27 mouse cellular contexts compared by ENCODE assay signal in genomic region chr8:104142415-104142814, GRCm38 (mm10). TPM values are rescaled to one million over a fixed set of nuclear protein-coding genes. Genes with fewer than 3 reads are reported as not detected.
"Had no signal": no experiment of that assay in that cellular context is flagged by ENCODE, and none has a peak within 500 bp of the region (broad histone marks: within the 10 kb centered on the region; RNA-seq: fewer than 3 reads in every experiment).

No protein-coding gene starts in this region.

- DNase-seq: gastrocnemius, adult 2 months; gastrocnemius, postnatal 10 days; gastrocnemius, postnatal 25 days; heart, adult 2 months; heart, postnatal 4 days; kidney, adult 11 months; kidney, adult 2 months; kidney, adult 9 months; kidney, postnatal 10 days; kidney, postnatal 25 days; kidney, postnatal 4 days; liver; liver, embryonic 13.5 days had no signal

- H3K27me3 ChIP-seq: heart, embryonic 13.5 days; heart, embryonic 15.5 days; hindbrain, embryonic 13.5 days; hindbrain, embryonic 15.5 days; liver, embryonic 13.5 days had no signal

- H3K36me3 ChIP-seq: heart, embryonic 15.5 days; hindbrain, embryonic 10.5 days; hindbrain, embryonic 13.5 days; hindbrain, embryonic 15.5 days; limb, embryonic 10.5 days; limb, embryonic 12.5 days; liver, embryonic 13.5 days had no signal

- H3K4me3 ChIP-seq: gastrocnemius, adult 2 months; heart, adult 2 months; heart, embryonic 13.5 days; heart, embryonic 15.5 days; hindbrain, embryonic 10.5 days; hindbrain, embryonic 13.5 days; hindbrain, embryonic 15.5 days; layer of hippocampus, adult 2 months; left cerebral cortex, adult 2 months; limb, embryonic 10.5 days; limb, embryonic 12.5 days; liver, embryonic 13.5 days had no signal

- H3K27ac ChIP-seq: gastrocnemius, adult 2 months; heart, adult 2 months; heart, embryonic 13.5 days; heart, embryonic 15.5 days; hindbrain, embryonic 10.5 days; hindbrain, embryonic 13.5 days; hindbrain, embryonic 15.5 days; hindbrain, postnatal 0 days; layer of hippocampus, adult 2 months; left cerebral cortex, adult 2 months; limb, embryonic 10.5 days; limb, embryonic 12.5 days; liver, embryonic 13.5 days had no signal

- H3K9me3 ChIP-seq: heart, embryonic 13.5 days; heart, embryonic 15.5 days; hindbrain, embryonic 10.5 days; hindbrain, embryonic 13.5 days; hindbrain, embryonic 15.5 days; limb, embryonic 10.5 days; limb, embryonic 12.5 days; liver, embryonic 13.5 days had no signal

- ATAC-seq: hindbrain, postnatal 0 days; intestine, embryonic 16.5 days had no signal

- H3K9ac ChIP-seq: heart, embryonic 13.5 days; heart, embryonic 15.5 days; hindbrain, embryonic 13.5 days; hindbrain, embryonic 15.5 days; limb, embryonic 12.5 days; liver, embryonic 13.5 days had no signal

- H3K4me1 ChIP-seq: heart, embryonic 13.5 days; heart, embryonic 15.5 days; hindbrain, embryonic 13.5 days; hindbrain, embryonic 15.5 days; limb, embryonic 10.5 days; limb, embryonic 12.5 days; liver, embryonic 13.5 days had no signal

- H3K4me2 ChIP-seq: heart, embryonic 11.5 days; heart, embryonic 13.5 days; heart, embryonic 15.5 days; hindbrain, embryonic 13.5 days; hindbrain, embryonic 15.5 days; limb, embryonic 12.5 days; liver, embryonic 11.5 days; liver, embryonic 13.5 days had no signal

RNA-seq across cellular contexts. Expression of gene Bean1, which starts 27.8 kb away (rescaled TPM):
- total RNA-seq: granulocyte monocyte progenitor cell, adult 5-6 weeks had no signal
- polyA plus RNA-seq: liver, embryonic 13.5 days had no signal

RNA-seq across cellular contexts. Expression of gene Cdh5, which starts 41.0 kb away (rescaled TPM):
- total RNA-seq: granulocyte monocyte progenitor cell, adult 5-6 weeks had no signal
